Comparison of ENCODE assay signal across 7 mouse cellular contexts in the genomic region with DNA sequence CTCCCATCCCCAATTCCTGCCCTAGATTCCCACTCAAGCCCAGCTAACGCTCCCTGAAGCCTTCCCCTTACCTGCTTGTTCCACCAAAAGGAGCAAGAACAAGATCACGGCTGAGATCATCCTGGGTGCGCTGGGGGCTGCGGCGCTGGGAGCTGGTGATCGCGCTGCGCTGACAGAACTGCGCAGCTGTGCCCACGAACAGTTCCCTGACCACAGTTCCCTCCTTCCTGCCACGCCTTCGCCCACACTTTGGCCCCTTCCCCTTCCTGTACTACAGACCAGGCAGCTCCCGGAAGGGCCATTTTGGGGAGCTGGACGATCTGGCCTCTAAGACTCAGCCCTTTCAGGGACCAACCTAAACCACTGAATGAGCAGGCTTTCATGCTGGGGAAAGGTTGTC. TPM values are rescaled to one million over a fixed set of nuclear protein-coding genes. Genes with fewer than 3 reads are reported as not detected.
DNase-seq lines count a peak whose midpoint lies in the region; ATAC-seq and TF ChIP-seq lines count a peak whose summit lies in the region.

Fcer1g (minus strand) TSS at position 240 of the 400 bp plus-strand sequence.

- no peak for DNase-seq in thymus, adult 2 months
- DNase-seq in thymus, postnatal 10 days (ENCODE audit: low spot score in 2 of 2): no peak
- DNase-seq in cerebellum, postnatal 25 days: no peak

- no peak within 1 kb of the TSS for H3K4me2 ChIP-seq in hindbrain, embryonic 16.5 days (ENCODE audit: low read length)
- no peak within 1 kb of the TSS for H3K4me2 ChIP-seq in lung, embryonic 15.5 days
- H3K4me2 ChIP-seq in stomach, embryonic 15.5 days: no peak within 1 kb of the TSS

- no peak for ATAC-seq in erythroblast, adult 5-6 weeks (replicated peaks; ENCODE audit: low FRiP score, poor library complexity, severe bottlenecking)
- no peak for ATAC-seq in hindbrain, embryonic 16.5 days
- ATAC-seq in lung, embryonic 15.5 days (ENCODE audit: borderline replicate concordance, extremely low read depth, low FRiP score, low TSS enrichment): no peak
- no peak for ATAC-seq in stomach, embryonic 15.5 days (ENCODE audit: insufficient read depth, low FRiP score, low read depth)

- no peak for TF ChIP-seq POLR2A in thymus, adult 2 months (IDR thresholded peaks at IDR 0.05; ENCODE audit: control insufficient read depth, extremely low read depth, insufficient read depth, low read length, poor library complexity)

- H3K9ac ChIP-seq in hindbrain, embryonic 16.5 days (ENCODE audit: low read depth, low read length): no peak within 1 kb of the TSS
- no peak within 1 kb of the TSS for H3K9ac ChIP-seq in lung, embryonic 15.5 days
- no peak within 1 kb of the TSS for H3K9ac ChIP-seq in stomach, embryonic 15.5 days

- peak within 1 kb of the TSS; percentile 9; the same call in 1 of the 2 replicates for H3K4me3 ChIP-seq in thymus, adult 2 months (ENCODE audit: control insufficient read depth, insufficient read depth, low read length)
- H3K4me3 ChIP-seq in hindbrain, embryonic 16.5 days (ENCODE audit: low read length): no peak within 1 kb of the TSS
- H3K4me3 ChIP-seq in lung, embryonic 15.5 days: no peak within 1 kb of the TSS
- peak within 1 kb of the TSS; percentile 17; the same call in 1 of the 2 replicates for H3K4me3 ChIP-seq in stomach, embryonic 15.5 days (replicated peaks)

- H3K4me1 ChIP-seq in thymus, adult 2 months (replicated peaks; ENCODE audit: control insufficient read depth, insufficient read depth, low read length): peaks cover 4% of the 10 kb centered on the region; the same call in 1 of the 2 replicates
- no peaks in the 10 kb centered on the region for H3K4me1 ChIP-seq in hindbrain, embryonic 16.5 days (ENCODE audit: control insufficient read depth, insufficient read depth, low read depth, low read length)
- no peaks in the 10 kb centered on the region for H3K4me1 ChIP-seq in lung, embryonic 15.5 days
- H3K4me1 ChIP-seq in stomach, embryonic 15.5 days: no peaks in the 10 kb centered on the region

- 21% methylated on average over 14 of the region's 14 CpGs for WGBS in thymus, adult 2 months
- 94% methylated on average over 14 of the region's 14 CpGs for WGBS in hindbrain, embryonic 16.5 days
- WGBS in lung, embryonic 15.5 days: 80% methylated on average over 14 of the region's 14 CpGs
- 90% methylated on average over 14 of the region's 14 CpGs for WGBS in stomach, embryonic 15.5 days

- no peaks in the 10 kb centered on the region for H3K9me3 ChIP-seq in hindbrain, embryonic 16.5 days (ENCODE audit: control insufficient read depth, low read length)
- H3K9me3 ChIP-seq in lung, embryonic 15.5 days: no peaks in the 10 kb centered on the region
- no peaks in the 10 kb centered on the region for H3K9me3 ChIP-seq in stomach, embryonic 15.5 days

- H3K27me3 ChIP-seq in thymus, adult 2 months (ENCODE audit: control insufficient read depth, insufficient read depth, low read length): no peaks in the 10 kb centered on the region
- no peaks in the 10 kb centered on the region for H3K27me3 ChIP-seq in hindbrain, embryonic 16.5 days (replicated peaks; ENCODE audit: control insufficient read depth, insufficient read depth, low read length)
- no peaks in the 10 kb centered on the region for H3K27me3 ChIP-seq in lung, embryonic 15.5 days
- no peaks in the 10 kb centered on the region for H3K27me3 ChIP-seq in stomach, embryonic 15.5 days (replicated peaks)

- TF ChIP-seq CTCF in thymus, adult 2 months (IDR thresholded peaks at IDR 0.05; ENCODE audit: borderline replicate concordance, control insufficient read depth, extremely low read depth, insufficient read depth, low read length, poor library complexity): no peak

- H3K36me3 ChIP-seq in thymus, adult 2 months (ENCODE audit: control insufficient read depth, insufficient read depth, low read length): peaks cover 50% of the 10 kb centered on the region
- H3K36me3 ChIP-seq in hindbrain, embryonic 16.5 days (ENCODE audit: control insufficient read depth, insufficient read depth, low read length): peaks cover 45% of the 10 kb centered on the region
- peaks cover 54% of the 10 kb centered on the region for H3K36me3 ChIP-seq in lung, embryonic 15.5 days
- peaks cover 47% of the 10 kb centered on the region for H3K36me3 ChIP-seq in stomach, embryonic 15.5 days

- no peak within 1 kb of the TSS for H3K27ac ChIP-seq in thymus, adult 2 months (ENCODE audit: control insufficient read depth, insufficient read depth, low read length)
- no peak within 1 kb of the TSS for H3K27ac ChIP-seq in hindbrain, embryonic 16.5 days (ENCODE audit: low read depth, low read length)
- peak within 1 kb of the TSS; percentile 1; the same call in 1 of the 2 replicates for H3K27ac ChIP-seq in lung, embryonic 15.5 days
- no peak within 1 kb of the TSS; the same call in 1 of the 2 replicates for H3K27ac ChIP-seq in stomach, embryonic 15.5 days

RNA-seq across cellular contexts. Expression of gene Fcer1g, which starts in this region (rescaled TPM):
- polyA plus RNA-seq in thymus, adult 2 months (2012; rRNA removed): 127 and 138 TPM in 2 replicates
- 269 and 282 TPM in 2 replicates for total RNA-seq in erythroblast, adult 5-6 weeks (2015; ENCODE audit: low replicate concordance)
- 89.5 and 162 TPM in 2 replicates for total RNA-seq in erythroblast, adult 5-6 weeks (2017; ENCODE audit: low replicate concordance)
- polyA plus RNA-seq in hindbrain, embryonic 16.5 days (2015; fragmentation: Nextera tagmentation; extraction: Ambion mirVana): 25.5 and 25.7 TPM in 2 replicates
- 46.3 and 46.7 TPM in 2 replicates for polyA plus RNA-seq in lung, embryonic 15.5 days (2015; fragmentation: Nextera tagmentation; extraction: Ambion mirVana)
- polyA plus RNA-seq in stomach, embryonic 15.5 days (2015; fragmentation: Nextera tagmentation; extraction: Ambion mirVana): 72.6 and 82.0 TPM in 2 replicates

Comparison
In these comparisons a context has a peak if more than half of its experiments do, and no peak if none do; other contexts are left out.
1. H3K4me3 ChIP-seq: peak in thymus, adult 2 months (single experiment) and stomach, embryonic 15.5 days (single experiment); none in hindbrain, embryonic 16.5 days (single experiment) and lung, embryonic 15.5 days (single experiment).